Mouse (Mus musculus) fibroblast of lung, adult 2 months (primary cell): ENCODE data around the gene Gm525.

ENCODE experiments used
- DNase-seq: peaks from one replicate; pipeline ENCODE4 v3.0.0-alpha.2; 2011; ENCODE audit warnings: low read depth

Gm525 gene

GRCm38 (mm10) chr11:89098083-89098835 lies 24.6 kb downstream of the Gm525 start:
- DNase-seq: no peak

- DNase-seq: no peak
These were observed 25.3 kb downstream of the Gm525 start for GRCm38 (mm10) chr11:89098930-89099329.

- DNase-seq: peak; percentile 32
These were observed 26.8 kb downstream of the Gm525 start for GRCm38 (mm10) chr11:89100403-89100802.

GRCm38 (mm10) chr11:89100826-89101321 lies 27.2 kb downstream of the Gm525 start:
- DNase-seq: no peak

- DNase-seq: no peak
These were observed 29.5 kb downstream of the Gm525 start for GRCm38 (mm10) chr11:89103166-89103565.

- no peak for DNase-seq
These were observed 31.6 kb downstream of the Gm525 start for GRCm38 (mm10) chr11:89105211-89105610.

- no peak for DNase-seq
These were observed 32.2 kb downstream of the Gm525 start for GRCm38 (mm10) chr11:89105823-89106222.

- DNase-seq: no peak
These were observed 33.7 kb downstream of the Gm525 start for GRCm38 (mm10) chr11:89107180-89107807.

GRCm38 (mm10) chr11:89124411-89124810 lies 50.8 kb downstream of the Gm525 start:
- DNase-seq: no peak

- no peak for DNase-seq
These were observed 57.2 kb downstream of the Gm525 start for GRCm38 (mm10) chr11:89130856-89131255.

GRCm38 (mm10) chr11:89132406-89132805 lies 58.8 kb downstream of the Gm525 start:
- no peak for DNase-seq

- DNase-seq: no peak
These were observed 60.6 kb downstream of the Gm525 start for GRCm38 (mm10) chr11:89134211-89134610.

GRCm38 (mm10) chr11:89137915-89138314 lies 64.3 kb downstream of the Gm525 start:
- DNase-seq: no peak
